Mouse (Mus musculus) kidney, embryonic 15.5 days (tissue): ENCODE data around the gene Sept1. TPM values are rescaled to one million over a fixed set of nuclear protein-coding genes. Genes with fewer than 3 reads are reported as not detected.

Experiments
- ATAC-seq: fragments of 200-750 bp; cut with Nextera tagmentation; replicated peaks from 2 replicates; pipeline ENCODE4 v1.8.0; 2017; ENCODE audit warnings: moderate TSS enrichment; ENCODE audit not compliant: low FRiP score
- H3K27ac ChIP-seq: fragments of 300-500 bp; sonication (generic); 2 replicates; pipeline ENCODE4 v1.5.1; 2015; ENCODE audit warnings: mild to moderate bottlenecking, inconsistent platforms
- H3K27me3 ChIP-seq: fragments of 300-500 bp; sonication (generic); 2 replicates; pipeline ENCODE4 v1.6.1; 2015; ENCODE audit warnings: inconsistent platforms
- H3K36me3 ChIP-seq: fragments of 300-500 bp; sonication (generic); 2 replicates; pipeline ENCODE4 v1.6.1; 2015; ENCODE audit warnings: inconsistent platforms
- H3K4me1 ChIP-seq: fragments of 300-500 bp; sonication (generic); 2 replicates; pipeline ENCODE4 v1.6.1; 2015; ENCODE audit warnings: inconsistent platforms
- H3K4me2 ChIP-seq: fragments of 300-500 bp; sonication (generic); 2 replicates; pipeline ENCODE4 v1.6.1; 2015; ENCODE audit warnings: moderate library complexity, mild to moderate bottlenecking, inconsistent platforms
- H3K4me3 ChIP-seq: fragments of 300-500 bp; sonication (generic); replicated peaks from 2 replicates; pipeline ENCODE4 v1.5.1; 2015; ENCODE audit warnings: mild to moderate bottlenecking, inconsistent platforms
- H3K9ac ChIP-seq: fragments of 300-500 bp; sonication (generic); 2 replicates; pipeline ENCODE4 v1.6.1; 2015; ENCODE audit warnings: mild to moderate bottlenecking, inconsistent platforms
- H3K9me3 ChIP-seq: fragments of 300-500 bp; sonication (generic); replicated peaks from 2 replicates; pipeline ENCODE4 v1.6.1; 2016; ENCODE audit warnings: inconsistent platforms
- WGBS: fragments of 180-500 bp; shearing (Covaris S2); methylation state at CpG from one replicate; pipeline ENCODE4 v1.1.7; 2015; ENCODE audit warnings: mixed read lengths; 5-methylcytosine and 5-hydroxymethylcytosine counted together
- polyA plus RNA-seq: library from polyadenylated mRNA; unstranded; fragments of >200 nt; fragmentation: Nextera tagmentation; extraction: Ambion mirVana; gene quantifications from 2 replicates; pipeline ENCODE4 v1.2.1, GENCODE M21; 2015

Gene Sept1
- polyA plus RNA-seq, 1 experiment from 2014 or later: 21.3 TPM

- no peaks in the 10 kb centered on the region for H3K27me3 ChIP-seq
- H3K4me1 ChIP-seq: peaks cover 37% of the 10 kb centered on the region
- H3K4me2 ChIP-seq: peak overlapping the region; percentile 91
- H3K27ac ChIP-seq: peak overlapping the region; percentile 93; the same call in 1 of the 2 replicates
- peak overlapping the region; percentile 95 for H3K9ac ChIP-seq
- H3K4me3 ChIP-seq: peak overlapping the region; percentile 92
- 60% methylated on average over 2 of the region's 2 CpGs for WGBS
- no peaks in the 10 kb centered on the region for H3K9me3 ChIP-seq
- peaks cover 26% of the 10 kb centered on the region for H3K36me3 ChIP-seq
- ATAC-seq: no peak
Observed at GRCm38 (mm10) chr7:127206606-127207005, 26.3 kb downstream of the Sept1 start.

- WGBS: 57% methylated on average over 11 of the region's 11 CpGs
- Histone ChIP-seq H3K4me3 (peak overlapping the region; percentile 81), H3K36me3 (peaks cover 81% of the 10 kb centered on the region), H3K27me3 (no peaks in the 10 kb centered on the region), H3K9ac (peak overlapping the region; percentile 60), H3K4me2 (peak overlapping the region; percentile 84), H3K27ac (peak overlapping the region; percentile 94), H3K9me3 (no peaks in the 10 kb centered on the region), H3K4me1 (peaks cover 29% of the 10 kb centered on the region)
- ATAC-seq: no peak
Observed at GRCm38 (mm10) chr7:127196484-127196883, 36.4 kb downstream of the Sept1 start.

- Histone ChIP-seq H3K9me3 (no peaks in the 10 kb centered on the region), H3K27me3 (no peaks in the 10 kb centered on the region), H3K4me2 (peak within 1 kb of the TSS; percentile 84), H3K4me1 (peaks cover 29% of the 10 kb centered on the region), H3K4me3 (peak within 1 kb of the TSS; percentile 81), H3K27ac (peak within 1 kb of the TSS; percentile 94), H3K9ac (peak within 1 kb of the TSS; percentile 83), H3K36me3 (peaks cover 78% of the 10 kb centered on the region)
- ATAC-seq: peak; percentile 96
- WGBS: under 1% methylated on average over 51 of the region's 51 CpGs
Observed at GRCm38 (mm10) chr7:127195544-127196295, 37.2 kb downstream of the Sept1 start, which contains the start of gene Cd2bp2. Gene Cd2bp2, minus strand, starts transcription at chr7:127196050.

GRCm38 (mm10) chr7:127194633-127195029, 38.3 kb downstream of the Sept1 start:
- Histone ChIP-seq H3K27me3 (no peaks in the 10 kb centered on the region), H3K36me3 (peaks cover 67% of the 10 kb centered on the region), H3K4me1 (peaks cover 29% of the 10 kb centered on the region), H3K9me3 (no peaks in the 10 kb centered on the region), H3K4me3 (peak overlapping the region; percentile 81), H3K27ac (peak overlapping the region; percentile 94; the same call in 1 of the 2 replicates), H3K4me2 (peak overlapping the region; percentile 84), H3K9ac (peak overlapping the region; percentile 83)
- no peak for ATAC-seq
- 59% methylated on average over 7 of the region's 7 CpGs for WGBS

- Histone ChIP-seq H3K4me1 (peaks cover 29% of the 10 kb centered on the region), H3K27me3 (no peaks in the 10 kb centered on the region), H3K36me3 (peaks cover 62% of the 10 kb centered on the region), H3K4me3 (peak overlapping the region; percentile 81), H3K27ac (no peak overlapping the region), H3K9me3 (no peaks in the 10 kb centered on the region), H3K9ac (peak overlapping the region; percentile 83; the same call in 1 of the 2 replicates), H3K4me2 (peak overlapping the region; percentile 84)
- no peak for ATAC-seq
- WGBS: 81% methylated on average over 17 of the region's 17 CpGs
Observed at GRCm38 (mm10) chr7:127194011-127194632, 38.8 kb downstream of the Sept1 start.

GRCm38 (mm10) chr7:127192989-127193388, 39.9 kb downstream of the Sept1 start:
- Histone ChIP-seq H3K4me2 (no peak overlapping the region), H3K4me1 (peaks cover 29% of the 10 kb centered on the region), H3K36me3 (peaks cover 51% of the 10 kb centered on the region), H3K27me3 (no peaks in the 10 kb centered on the region), H3K27ac (no peak overlapping the region), H3K4me3 (no peak overlapping the region), H3K9ac (no peak overlapping the region), H3K9me3 (no peaks in the 10 kb centered on the region)
- no peak for ATAC-seq
- WGBS: 98% methylated on average over 5 of the region's 5 CpGs

GRCm38 (mm10) chr7:127190672-127191071, 42.3 kb downstream of the Sept1 start:
- Histone ChIP-seq H3K4me3 (no peak overlapping the region), H3K27ac (no peak overlapping the region), H3K9ac (no peak overlapping the region), H3K27me3 (no peaks in the 10 kb centered on the region), H3K4me1 (peaks cover 18% of the 10 kb centered on the region), H3K9me3 (no peaks in the 10 kb centered on the region), H3K36me3 (peaks cover 38% of the 10 kb centered on the region), H3K4me2 (no peak overlapping the region)
- WGBS: 78% methylated on average over 6 of the region's 6 CpGs
- no peak for ATAC-seq

GRCm38 (mm10) chr7:127188305-127189276, 44.3 kb downstream of the Sept1 start:
- no peak overlapping the region for H3K9ac ChIP-seq
- H3K4me1 ChIP-seq: no peaks in the 10 kb centered on the region; the same call in 1 of the 2 replicates
- H3K27ac ChIP-seq: no peak overlapping the region
- no peak overlapping the region for H3K4me2 ChIP-seq
- no peak overlapping the region for H3K4me3 ChIP-seq
- H3K9me3 ChIP-seq: no peaks in the 10 kb centered on the region
- no peak for ATAC-seq
- peaks cover 26% of the 10 kb centered on the region for H3K36me3 ChIP-seq
- 81% methylated on average over 17 of the region's 17 CpGs for WGBS
- H3K27me3 ChIP-seq: no peaks in the 10 kb centered on the region

- Histone ChIP-seq H3K9me3 (no peaks in the 10 kb centered on the region), H3K4me1 (no peaks in the 10 kb centered on the region; the same call in 1 of the 2 replicates), H3K27ac (no peak overlapping the region), H3K27me3 (no peaks in the 10 kb centered on the region), H3K36me3 (peaks cover 14% of the 10 kb centered on the region), H3K4me2 (no peak overlapping the region), H3K4me3 (no peak overlapping the region), H3K9ac (no peak overlapping the region)
- WGBS: 79% methylated on average over 10 of the region's 10 CpGs
- ATAC-seq: no peak
Observed at GRCm38 (mm10) chr7:127187351-127187750, 45.6 kb downstream of the Sept1 start.

- Histone ChIP-seq H3K9me3 (no peaks in the 10 kb centered on the region), H3K9ac (no peak overlapping the region), H3K36me3 (no peaks in the 10 kb centered on the region), H3K27ac (no peak overlapping the region), H3K4me3 (no peak overlapping the region), H3K27me3 (no peaks in the 10 kb centered on the region), H3K4me1 (no peaks in the 10 kb centered on the region; the same call in 1 of the 2 replicates), H3K4me2 (no peak overlapping the region)
- 0 out of 2 replicates have a peak, but pooled peaks have one; percentile 22 for ATAC-seq
- 74% methylated on average over 3 of the region's 3 CpGs for WGBS
Observed at GRCm38 (mm10) chr7:127185601-127186000, 47.3 kb downstream of the Sept1 start.

- no peaks in the 10 kb centered on the region; the same call in 1 of the 2 replicates for H3K4me1 ChIP-seq
- H3K27ac ChIP-seq: no peak overlapping the region
- no peak overlapping the region for H3K9ac ChIP-seq
- no peak for ATAC-seq
- no peaks in the 10 kb centered on the region for H3K27me3 ChIP-seq
- H3K9me3 ChIP-seq: no peaks in the 10 kb centered on the region
- H3K4me2 ChIP-seq: no peak overlapping the region
- 69% methylated on average over 1 of the region's 1 CpGs for WGBS
- no peak overlapping the region for H3K4me3 ChIP-seq
- no peaks in the 10 kb centered on the region for H3K36me3 ChIP-seq
Observed at GRCm38 (mm10) chr7:127184720-127185119, 48.2 kb downstream of the Sept1 start.
